Mouse (Mus musculus) kidney, postnatal 0 days (tissue): ENCODE data around the gene Acacb. TPM values are rescaled to one million over a fixed set of nuclear protein-coding genes. Genes with fewer than 3 reads are reported as not detected.

Experiments
- ATAC-seq: fragments of 200-750 bp; cut with Nextera tagmentation; replicated peaks from 2 replicates; pipeline ENCODE4 v1.8.0; 2017; ENCODE audit warnings: low read depth, moderate number of reproducible peaks, moderate TSS enrichment, moderate library complexity; ENCODE audit not compliant: low FRiP score
- DNase-seq: peaks from one replicate; pipeline ENCODE4 v3.0.0-alpha.2; 2016; ENCODE audit warnings: low spot score
- H3K27ac ChIP-seq: fragments of 300-500 bp; sonication (generic); 2 replicates; pipeline ENCODE4 v1.5.1; 2014; ENCODE audit warnings: mild to moderate bottlenecking
- H3K27me3 ChIP-seq: fragments of 300-500 bp; sonication (generic); 2 replicates; pipeline ENCODE4 v1.6.1; 2014; ENCODE audit warnings: low read length, mixed read lengths; ENCODE audit not compliant: insufficient read depth
- H3K36me3 ChIP-seq: fragments of 300-500 bp; sonication (generic); 2 replicates; pipeline ENCODE4 v1.6.1; 2014; ENCODE audit warnings: low read length, mixed read lengths; ENCODE audit not compliant: insufficient read depth
- H3K4me1 ChIP-seq: fragments of 300-500 bp; sonication (generic); replicated peaks from 2 replicates; pipeline ENCODE4 v1.6.1; 2014; ENCODE audit warnings: antibody characterized with exemption, low read length, mixed read lengths; ENCODE audit not compliant: insufficient read depth
- H3K4me2 ChIP-seq: fragments of 300-500 bp; sonication (generic); 2 replicates; pipeline ENCODE4 v1.6.1; 2014; ENCODE audit warnings: mild to moderate bottlenecking, low read length, moderate library complexity, mixed read lengths
- H3K4me3 ChIP-seq: fragments of 300-500 bp; sonication (generic); replicated peaks from 2 replicates; pipeline ENCODE4 v1.5.1; 2014; ENCODE audit warnings: low read depth, low read length
- H3K9ac ChIP-seq: fragments of 300-500 bp; sonication (generic); 2 replicates; pipeline ENCODE4 v1.6.1; 2014; ENCODE audit warnings: low read depth, low read length
- H3K9me3 ChIP-seq: fragments of 300-500 bp; sonication (generic); replicated peaks from 2 replicates; pipeline ENCODE4 v1.6.1; 2016; ENCODE audit warnings: low read length, inconsistent platforms, mixed read lengths
- CTCF ChIP-seq: IDR thresholded peaks from 2 replicates; pipeline ENCODE4 v1.5.1; 2016; ENCODE audit warnings: antibody characterized with exemption, low read depth, mild to moderate bottlenecking, moderate library complexity
- WGBS: fragments of 180-500 bp; shearing (Covaris S2); extraction: QIAGEN DNeasy Blood & Tissue Kit; methylation state at CpG from one replicate; pipeline ENCODE4 v1.1.7; 2014; 5-methylcytosine and 5-hydroxymethylcytosine counted together
- polyA plus RNA-seq: library from polyadenylated mRNA; unstranded; fragments of >200 nt; fragmentation: Nextera tagmentation; extraction: Ambion mirVana; gene quantifications from 2 replicates; pipeline ENCODE4 v1.2.1, GENCODE M21; 2015

Gene Acacb
- 4.4 and 4.6 TPM in 2 replicates for polyA plus RNA-seq

DNA sequence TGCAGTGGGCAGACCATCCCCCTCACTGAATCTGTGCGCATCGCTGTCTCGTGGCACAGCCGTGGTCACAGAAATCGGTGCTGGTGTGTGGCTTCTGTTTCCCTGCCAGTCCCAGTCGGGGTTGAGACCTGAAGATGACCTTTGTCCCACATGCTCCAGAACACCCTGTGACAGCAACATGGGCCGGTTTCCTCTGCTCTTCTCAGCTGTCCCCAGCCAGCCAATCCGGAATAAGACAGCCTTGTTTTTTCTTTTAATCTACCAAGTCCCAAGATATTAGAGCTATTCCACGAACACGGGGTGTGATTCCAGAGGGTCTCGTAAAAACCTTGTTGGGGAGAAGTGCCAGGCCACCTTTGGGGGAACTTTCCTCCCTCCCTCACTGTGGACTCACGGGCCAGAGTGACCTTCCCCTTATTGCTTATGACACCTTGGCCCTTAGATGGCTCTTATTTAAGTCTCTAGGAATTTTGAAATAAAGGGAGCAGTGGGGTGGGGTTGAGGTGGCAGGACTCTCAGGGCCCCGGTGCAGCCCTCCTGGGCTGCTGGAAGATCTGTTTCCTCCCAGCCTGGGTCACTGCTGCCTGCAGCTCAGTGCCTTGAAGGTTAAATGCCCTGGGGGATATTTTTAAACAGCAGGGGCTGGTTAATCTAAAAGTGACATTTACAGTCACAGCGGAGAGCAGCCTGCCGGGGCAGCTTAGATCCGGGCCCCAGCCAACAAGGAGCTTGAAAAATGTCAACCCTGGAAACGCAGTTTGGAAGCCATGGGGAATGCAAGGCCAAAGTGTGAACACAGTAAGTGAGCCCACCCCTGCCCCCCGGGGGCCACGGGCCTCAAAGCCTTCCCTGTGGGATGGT lies at the start of gene Acacb:
Acacb (plus strand) TSS at position 508 of the 861 bp plus-strand sequence.
- H3K27ac ChIP-seq, result peak within 1 kb of the TSS; percentile 74
- H3K4me3 ChIP-seq, result no peak within 1 kb of the TSS
- no peak for TF ChIP-seq CTCF
- H3K36me3 ChIP-seq, result no peaks in the 10 kb centered on the region
- no peak for DNase-seq
- 35% methylated on average over 19 of the region's 19 CpGs for WGBS
- no peaks in the 10 kb centered on the region; the same call in 1 of the 2 replicates for H3K4me1 ChIP-seq
- H3K27me3 ChIP-seq, result no peaks in the 10 kb centered on the region
- no peaks in the 10 kb centered on the region for H3K9me3 ChIP-seq
- peak; percentile 65 for ATAC-seq
- H3K4me2 ChIP-seq, result no peak within 1 kb of the TSS
- H3K9ac ChIP-seq, result peak within 1 kb of the TSS; percentile 32; the same call in 1 of the 2 replicates

DNA sequence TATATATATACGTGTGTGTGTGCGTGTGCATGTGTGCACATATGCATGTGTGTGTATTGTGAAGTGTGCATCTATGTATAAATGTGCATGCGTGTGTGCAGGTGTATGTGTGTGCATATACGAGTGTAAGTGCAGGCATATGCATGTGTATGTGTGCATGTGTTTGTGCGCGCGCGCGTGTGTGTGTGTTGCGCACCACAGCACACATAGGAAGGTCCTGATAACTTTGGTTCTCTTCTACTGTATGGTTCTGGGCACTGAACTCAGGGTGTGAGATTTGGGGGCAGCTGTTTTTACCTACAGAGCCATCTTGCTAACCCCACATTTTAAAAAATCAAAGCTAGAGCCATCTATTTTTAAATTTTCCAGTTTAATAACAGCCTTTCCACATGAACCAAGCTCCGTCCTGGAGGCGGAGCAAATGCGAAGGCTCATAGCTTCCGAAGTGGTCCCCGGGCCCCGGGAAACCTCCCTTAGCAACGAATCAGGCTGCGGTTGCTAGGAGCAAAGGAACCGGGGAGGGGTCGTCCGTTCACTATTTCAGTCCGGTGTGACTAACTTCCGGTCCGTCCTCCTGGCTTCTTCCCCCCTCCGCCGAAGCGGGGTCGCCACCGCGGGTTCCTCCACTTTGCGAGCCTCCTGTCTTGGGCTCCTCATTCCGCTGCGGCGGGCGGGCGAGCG lies 46.5 kb upstream of the Acacb start:
- Histone ChIP-seq H3K4me2 (peak overlapping the region; percentile 95), H3K27ac (0 out of 2 replicates have a peak overlapping the region, but pooled peaks have one; percentile 57), H3K27me3 (no peaks in the 10 kb centered on the region), H3K9me3 (no peaks in the 10 kb centered on the region), H3K4me1 (peaks cover 10% of the 10 kb centered on the region), H3K4me3 (peak overlapping the region; percentile 94), H3K9ac (peak overlapping the region; percentile 94), H3K36me3 (peaks cover 9% of the 10 kb centered on the region; the same call in 1 of the 2 replicates)
- DNase-seq (peak; percentile 94), ATAC-seq (peak; percentile 90)
- no peak for TF ChIP-seq CTCF
- WGBS, result 7% methylated on average over 36 of the region's 37 CpGs

DNA sequence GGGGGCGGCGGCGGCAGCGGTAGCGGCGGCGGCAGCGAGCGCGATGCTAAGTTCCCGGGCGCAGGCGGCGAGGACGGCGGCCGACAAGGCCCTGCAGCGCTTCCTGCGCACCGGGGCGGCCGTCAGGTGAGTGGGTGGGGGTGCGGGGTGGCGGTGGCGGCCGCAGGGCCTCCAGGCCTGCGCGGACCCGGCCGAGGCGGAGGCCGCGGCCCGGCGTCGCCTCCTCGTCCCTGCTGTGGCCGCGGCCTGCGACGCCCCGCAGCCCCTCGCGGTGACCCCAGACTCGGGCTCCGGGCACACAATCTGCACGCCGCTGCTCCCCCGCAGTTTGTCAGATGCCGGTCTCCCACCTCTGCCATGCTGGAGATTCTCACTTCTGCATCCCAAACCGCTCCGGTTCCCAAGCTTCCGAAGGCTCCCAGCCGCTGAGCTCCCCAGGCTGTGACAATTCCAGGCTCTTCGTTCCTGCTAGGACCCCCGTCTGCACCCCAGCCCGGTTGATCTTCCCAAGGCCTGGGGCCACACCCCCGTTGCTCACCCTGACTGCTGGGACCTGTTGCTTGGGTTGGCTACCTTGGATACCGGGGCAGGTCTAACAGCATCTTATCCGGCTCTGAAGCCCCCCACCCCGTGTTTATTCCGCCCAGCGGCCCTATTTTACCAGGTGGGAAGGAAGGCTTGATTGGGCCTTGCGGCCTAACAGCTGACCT lies 45.8 kb upstream of the Acacb start:
- H3K27ac ChIP-seq, result 0 out of 2 replicates have a peak overlapping the region, but pooled peaks have one; percentile 57
- peaks cover 12% of the 10 kb centered on the region; the same call in 1 of the 2 replicates for H3K36me3 ChIP-seq
- TF ChIP-seq CTCF, result no peak
- H3K27me3 ChIP-seq, result no peaks in the 10 kb centered on the region
- WGBS, result 4% methylated on average over 57 of the region's 64 CpGs
- no peak for DNase-seq
- H3K9me3 ChIP-seq, result no peaks in the 10 kb centered on the region
- H3K4me2 ChIP-seq, result peak overlapping the region; percentile 95
- H3K4me1 ChIP-seq, result peaks cover 10% of the 10 kb centered on the region
- peak overlapping the region; percentile 94 for H3K9ac ChIP-seq
- peak overlapping the region; percentile 94 for H3K4me3 ChIP-seq
- ATAC-seq, result peak; percentile 73

DNA sequence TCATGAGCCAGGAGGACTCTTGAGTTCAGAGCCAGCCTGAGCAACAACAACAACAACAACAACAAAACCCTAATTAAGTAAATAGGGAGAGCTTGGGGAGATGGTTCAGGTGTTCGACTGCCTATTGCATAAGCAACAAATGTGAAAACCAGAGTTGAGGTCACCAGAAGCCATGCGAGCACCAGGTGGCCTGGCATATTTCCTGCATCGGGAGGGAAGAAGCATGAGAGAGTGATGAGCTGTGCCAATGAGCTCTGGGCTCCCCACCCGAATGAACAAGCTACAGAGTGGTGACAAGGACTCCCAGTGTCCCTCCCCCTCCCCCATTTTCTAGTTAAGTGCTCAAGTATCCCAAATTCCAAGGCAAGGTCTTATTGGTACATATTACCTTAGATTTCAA lies 44.5 kb upstream of the Acacb start:
- no peak overlapping the region for H3K27ac ChIP-seq
- no peak for DNase-seq
- WGBS, result 87% methylated on average over 4 of the region's 4 CpGs
- H3K4me2 ChIP-seq, result no peak overlapping the region
- H3K27me3 ChIP-seq, result no peaks in the 10 kb centered on the region
- TF ChIP-seq CTCF, result no peak
- H3K9ac ChIP-seq, result no peak overlapping the region
- peaks cover 10% of the 10 kb centered on the region for H3K4me1 ChIP-seq
- no peak for ATAC-seq
- H3K4me3 ChIP-seq, result no peak overlapping the region
- peaks cover 23% of the 10 kb centered on the region; the same call in 1 of the 2 replicates for H3K36me3 ChIP-seq
- no peaks in the 10 kb centered on the region for H3K9me3 ChIP-seq

DNA sequence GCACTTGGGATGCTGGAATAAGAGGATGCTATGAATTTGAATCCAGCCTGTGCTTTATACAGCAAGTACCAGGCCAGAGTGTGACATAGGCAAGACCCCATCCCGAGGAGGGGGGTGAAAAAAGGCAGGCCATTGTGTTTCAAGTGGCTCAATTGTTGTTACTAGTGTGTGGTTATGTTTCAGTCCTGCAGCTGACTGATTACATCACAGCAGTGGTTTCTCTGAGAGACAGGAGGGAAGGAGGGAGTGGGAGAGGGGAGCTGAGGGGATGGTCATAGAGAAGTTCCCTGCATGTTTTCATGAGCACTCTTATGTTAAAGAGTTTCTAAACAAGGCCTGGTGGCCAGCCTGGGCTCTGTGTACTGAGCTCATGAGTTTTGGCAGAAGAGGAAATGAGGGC lies 43.5 kb upstream of the Acacb start:
- H3K9ac ChIP-seq, result no peak overlapping the region
- no peaks in the 10 kb centered on the region for H3K9me3 ChIP-seq
- no peaks in the 10 kb centered on the region for H3K27me3 ChIP-seq
- H3K27ac ChIP-seq, result no peak overlapping the region
- H3K4me2 ChIP-seq, result no peak overlapping the region
- no peak overlapping the region for H3K4me3 ChIP-seq
- DNase-seq, result no peak
- ATAC-seq, result no peak
- no peak for TF ChIP-seq CTCF
- H3K4me1 ChIP-seq, result peaks cover 10% of the 10 kb centered on the region
- 81% methylated on average over 1 of the region's 1 CpGs for WGBS
- H3K36me3 ChIP-seq, result peaks cover 23% of the 10 kb centered on the region; the same call in 1 of the 2 replicates
